Mouse (Mus musculus) adrenal gland, postnatal 10 days (tissue): ENCODE data around the gene Hacd1. TPM values are rescaled to one million over a fixed set of nuclear protein-coding genes. Genes with fewer than 3 reads are reported as not detected.
A peak's percentile ranks its signal among the peaks of the same experiment; 100 is the strongest.

Source experiments
- DNase-seq: peaks from one replicate; pipeline ENCODE4 v3.0.0; 2021; ENCODE audit warnings: mixed read lengths
- total RNA-seq, 2 experiments: library from RNA; stranded (reverse); gene quantifications; 2 replicates each; pipeline ENCODE4 v1.2.3; 2021

The Hacd1 gene
- total RNA-seq, 2 experiments from 2014 or later: 55.1 to 62.3 TPM

GRCm38 (mm10) chr2:14005121-14005520 is 50.8 kb downstream of the Hacd1 start:
- no peak for DNase-seq

DNA sequence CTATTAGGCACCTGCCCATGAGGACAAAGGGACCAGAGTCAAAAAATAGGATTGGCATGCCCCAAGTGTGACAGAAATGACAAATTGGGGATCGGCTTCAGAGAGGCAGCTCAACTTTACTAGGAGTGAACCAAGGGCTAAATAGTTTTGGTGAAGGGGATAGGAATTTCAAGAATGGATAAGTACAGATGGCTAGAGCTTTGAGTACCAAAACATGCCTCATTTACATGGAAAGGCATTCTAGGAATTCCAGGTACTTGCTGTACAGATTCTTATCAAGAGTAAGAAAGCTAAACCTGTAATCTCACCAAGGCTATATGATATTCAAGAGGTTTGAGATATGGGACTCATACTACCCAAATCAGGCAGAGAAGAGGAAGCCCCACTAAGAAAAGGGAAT is 95.8 kb downstream of the Hacd1 start:
- no peak for DNase-seq

- no peak for DNase-seq
Observed at GRCm38 (mm10) chr2:13956463-13956862, 99.5 kb downstream of the Hacd1 start.

- peak; percentile 25 for DNase-seq
Observed at GRCm38 (mm10) chr2:13938118-13938517, 117.8 kb downstream of the Hacd1 start.

DNA sequence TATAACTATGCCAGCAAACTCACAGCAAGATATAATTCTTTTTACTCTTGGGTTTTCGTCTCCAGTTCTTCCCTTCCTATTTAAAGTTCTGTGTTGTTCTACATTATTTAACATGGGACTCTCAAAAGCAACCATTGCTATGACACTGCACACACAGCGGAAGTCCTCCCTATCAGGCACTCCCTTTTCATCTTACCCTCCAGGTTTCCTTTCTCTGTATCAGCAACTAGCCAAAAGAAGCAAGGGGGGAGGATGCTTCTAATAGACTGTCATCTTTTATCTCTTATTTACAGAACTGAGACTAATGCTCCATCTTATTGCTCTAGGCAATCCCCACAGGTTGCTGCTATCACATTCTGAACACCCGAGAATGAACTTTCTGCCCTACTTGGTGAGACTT is 120.6 kb downstream of the Hacd1 start:
- DNase-seq: no peak

- no peak for DNase-seq
Observed at GRCm38 (mm10) chr2:13932253-13932652, 123.7 kb downstream of the Hacd1 start.

GRCm38 (mm10) chr2:13930724-13931123 is 125.2 kb downstream of the Hacd1 start:
- DNase-seq: no peak

DNA sequence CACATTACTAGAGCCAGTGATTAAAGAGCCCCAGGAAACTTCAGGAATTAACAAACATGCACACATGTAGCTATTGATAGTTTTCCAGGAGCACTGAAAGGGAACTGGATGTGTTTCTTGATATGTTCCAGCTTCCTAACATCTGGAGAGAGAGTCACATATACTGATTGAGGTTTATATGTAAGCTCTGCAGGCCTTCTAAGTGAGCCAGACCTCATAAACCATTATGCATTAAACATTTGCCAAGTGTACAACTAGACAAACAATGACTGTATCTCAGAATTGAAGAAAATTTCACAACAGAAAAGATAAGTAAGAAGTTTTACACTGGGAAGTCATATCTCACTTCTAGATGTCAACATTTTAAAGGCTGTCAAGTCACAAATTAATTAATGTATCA is 167.4 kb downstream of the Hacd1 start:
- no peak for DNase-seq

DNA sequence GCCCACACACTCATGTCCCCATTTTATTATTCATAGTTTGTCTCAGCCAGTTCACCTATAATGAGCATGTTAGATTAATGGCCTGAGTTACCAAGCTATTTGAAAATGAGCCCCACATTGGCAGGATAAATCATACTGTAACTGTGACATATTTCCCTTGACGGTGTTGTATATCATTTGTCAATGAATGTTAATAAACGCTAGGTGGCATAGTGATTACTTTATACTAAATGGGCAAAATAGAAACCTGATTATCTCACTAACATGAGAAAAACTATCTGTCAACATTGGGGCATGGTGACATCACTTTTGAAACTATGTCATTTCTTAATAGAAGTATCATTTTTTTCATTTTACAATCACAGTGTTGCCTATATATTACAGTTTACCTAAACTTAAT is 198.5 kb downstream of the Hacd1 start:
- DNase-seq: no peak

DNA sequence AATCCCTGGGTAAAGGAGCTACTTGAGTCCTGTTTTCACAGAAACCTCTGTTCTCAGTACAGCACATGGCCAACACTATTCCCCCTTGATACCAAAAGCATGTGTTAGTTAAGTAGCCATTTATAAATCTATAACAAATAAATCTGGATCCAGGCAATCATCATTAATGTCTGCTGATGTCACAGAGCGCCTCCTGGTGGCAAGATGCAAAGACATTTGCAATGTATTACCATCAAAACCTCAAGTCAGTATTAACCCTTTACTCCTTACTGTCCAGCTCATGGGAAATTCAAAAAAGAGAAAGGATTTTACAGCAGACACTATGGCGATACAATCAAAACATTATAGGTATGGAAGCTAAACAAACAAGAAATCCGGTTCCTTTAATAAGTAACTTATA is 200.4 kb downstream of the Hacd1 start:
- peak; percentile 11 for DNase-seq

- DNase-seq: no peak
Observed at GRCm38 (mm10) chr2:13836310-13836709, 219.6 kb downstream of the Hacd1 start.

GRCm38 (mm10) chr2:13834989-13835388 is 220.9 kb downstream of the Hacd1 start:
- no peak for DNase-seq

- no peak for DNase-seq
Observed at GRCm38 (mm10) chr2:13816645-13817044, 239.3 kb downstream of the Hacd1 start.

GRCm38 (mm10) chr2:13808593-13808992 is 247.3 kb downstream of the Hacd1 start:
- no peak for DNase-seq

- DNase-seq: no peak
Observed at GRCm38 (mm10) chr2:13808008-13808407, 247.9 kb downstream of the Hacd1 start.

- no peak for DNase-seq
Observed at GRCm38 (mm10) chr2:13806120-13806519, 249.8 kb downstream of the Hacd1 start.

- no peak for DNase-seq
Observed at GRCm38 (mm10) chr2:13800639-13801038, 255.3 kb downstream of the Hacd1 start.

Other genes starting within 250 kb of the Hacd1 start
- 10 to 100 TPM; 41.6 to 44.3 TPM for gene Stam, start 18.0 kb upstream of the Hacd1 start, total RNA-seq
- under 1 TPM; 0.12 to 0.18 TPM for gene Tmem236, start 118.4 kb upstream of the Hacd1 start, total RNA-seq
- gene Mrc1, start 173.3 kb upstream of the Hacd1 start, total RNA-seq: 10 to 100 TPM; 24.8 to 31.3 TPM